Mouse (Mus musculus) lung, embryonic 16.5 days (tissue): ENCODE measurements around the gene Elovl2. TPM values are rescaled to one million over a fixed set of nuclear protein-coding genes. Genes with fewer than 3 reads are reported as not detected.

Experiments
- polyA plus RNA-seq: library from polyadenylated mRNA; unstranded; fragments of >200 nt; fragmentation: Nextera tagmentation; extraction: Ambion mirVana; gene quantifications from 2 replicates; pipeline ENCODE4 v1.2.1, GENCODE M21; 2015

Gene Elovl2
- polyA plus RNA-seq, 1 experiment from 2014 or later: 3.5 TPM

Other genes with a start within 250 kb of the Elovl2 start
- 60.6 and 62.2 TPM in 2 replicates for gene Pak1ip1, start 219.4 kb downstream of the Elovl2 start, polyA plus RNA-seq
- gene Tmem14c, start 204.1 kb downstream of the Elovl2 start, polyA plus RNA-seq: 204 and 223 TPM in 2 replicates
- 2.4 and 2.5 TPM in 2 replicates for gene Mak, start 140.7 kb downstream of the Elovl2 start, polyA plus RNA-seq
- not detected in 2 replicates for gene Gcm2, start 109.4 kb downstream of the Elovl2 start, polyA plus RNA-seq
- gene Sycp2l, start 106.1 kb downstream of the Elovl2 start, polyA plus RNA-seq: not detected in 2 replicates
- gene Smim13, start 29.4 kb upstream of the Elovl2 start, polyA plus RNA-seq: 12.4 and 13.2 TPM in 2 replicates
- gene Gm17364, start 53.6 kb upstream of the Elovl2 start, polyA plus RNA-seq: not detected in 2 replicates